Mouse (Mus musculus): ENCODE results near the gene Gm10229. TPM values are rescaled to one million over a fixed set of nuclear protein-coding genes. Genes with fewer than 3 reads are reported as not detected.
"Not testable (repeated sequence)": the region's sequence is repeated elsewhere in the genome, so short reads cannot be mapped to it uniquely, and the experiment has no call there.

The Gm10229 gene
- not detected for polyA plus RNA-seq (2012; fragmentation: generic; extraction: Trizol)
- long read RNA-seq, experiment 1, result 0 reads
- long read RNA-seq, experiment 2, result 0 reads

GRCm38 (mm10) chr16:89014984-89015383 is at the start of gene Gm10229:
Gm10229 (plus strand) TSS chr16:89015284.
- H3ac ChIP-seq (ENCODE audit: control insufficient read depth, insufficient read length, low read depth); H3K79me3 ChIP-seq (ENCODE audit: low read depth); H3K79me2 ChIP-seq (ENCODE audit: control insufficient read depth, insufficient read depth); H3K4me3 ChIP-seq (ENCODE audit: insufficient read depth, poor library complexity, severe bottlenecking); H3K36me3 ChIP-seq (ENCODE audit: control insufficient read depth, insufficient read depth); H3K27me3 ChIP-seq (ENCODE audit: control insufficient read depth, insufficient read depth, insufficient read length): not testable (repeated sequence)

GRCm38 (mm10) chr16:89010659-89011058 is 4.4 kb upstream of the Gm10229 start, which contains the start of gene Krtap22-2:
Krtap22-2 (minus strand) TSS chr16:89010759.
- no peak for TF ChIP-seq MAX (IDR thresholded peaks at IDR 0.05)
- TF ChIP-seq CEBPB (IDR thresholded peaks at IDR 0.05; ENCODE audit: low read depth), result no peak
- no peak for TF ChIP-seq USF1 (IDR thresholded peaks at IDR 0.05; ENCODE audit: low read depth)
- TF ChIP-seq FOSL1 (IDR thresholded peaks at IDR 0.05; ENCODE audit: insufficient read depth, low read length, poor library complexity, severe bottlenecking), result no peak
- TF ChIP-seq MYOD1 (IDR thresholded peaks at IDR 0.05; ENCODE audit: control insufficient read depth, insufficient read length, low read depth), result no peak
- no peak for TF ChIP-seq CTCF (IDR thresholded peaks at IDR 0.05; ENCODE audit: control insufficient read depth, insufficient read depth, insufficient read length)
- TF ChIP-seq MYOG (IDR thresholded peaks at IDR 0.05; ENCODE audit: control insufficient read depth, extremely low read depth, insufficient read length), result no peak
- Histone ChIP-seq H3K27me3 (ENCODE audit: control insufficient read depth, insufficient read depth, insufficient read length) (no peaks in the 10 kb centered on the region), H3K79me2 (ENCODE audit: control insufficient read depth, insufficient read depth) (no peaks in the 10 kb centered on the region), H3K79me3 (ENCODE audit: low read depth) (no peaks in the 10 kb centered on the region), H3K36me3 (ENCODE audit: control insufficient read depth, insufficient read depth) (no peaks in the 10 kb centered on the region), H3ac (ENCODE audit: control insufficient read depth, insufficient read length, low read depth) (no peak within 1 kb of the TSS), H3K4me3 (ENCODE audit: insufficient read depth, poor library complexity, severe bottlenecking) (no peak within 1 kb of the TSS)

GRCm38 (mm10) chr16:89013973-89014372 is 1.1 kb upstream of the Gm10229 start:
- no peaks in the 10 kb centered on the region for H3K36me3 ChIP-seq (ENCODE audit: control insufficient read depth, insufficient read depth)
- H3K27me3 ChIP-seq (ENCODE audit: control insufficient read depth, insufficient read depth, insufficient read length), result no peaks in the 10 kb centered on the region
- H3ac ChIP-seq (ENCODE audit: control insufficient read depth, insufficient read length, low read depth), result no peak overlapping the region
- no peaks in the 10 kb centered on the region for H3K79me3 ChIP-seq (ENCODE audit: low read depth)
- no peaks in the 10 kb centered on the region for H3K79me2 ChIP-seq (ENCODE audit: control insufficient read depth, insufficient read depth)
- no peak for TF ChIP-seq FOSL1 (IDR thresholded peaks at IDR 0.05; ENCODE audit: insufficient read depth, low read length, poor library complexity, severe bottlenecking)
- no peak for TF ChIP-seq MYOG (IDR thresholded peaks at IDR 0.05; ENCODE audit: control insufficient read depth, extremely low read depth, insufficient read length)
- TF ChIP-seq MYOD1 (IDR thresholded peaks at IDR 0.05; ENCODE audit: control insufficient read depth, insufficient read length, low read depth), result no peak
- no peak for TF ChIP-seq MAX (IDR thresholded peaks at IDR 0.05)
- TF ChIP-seq CEBPB (IDR thresholded peaks at IDR 0.05; ENCODE audit: low read depth), result no peak
- no peak for TF ChIP-seq USF1 (IDR thresholded peaks at IDR 0.05; ENCODE audit: low read depth)
- TF ChIP-seq CTCF (IDR thresholded peaks at IDR 0.05; ENCODE audit: control insufficient read depth, insufficient read depth, insufficient read length), result no peak
- H3K4me3 ChIP-seq (ENCODE audit: insufficient read depth, poor library complexity, severe bottlenecking), result no peak overlapping the region

DNA sequence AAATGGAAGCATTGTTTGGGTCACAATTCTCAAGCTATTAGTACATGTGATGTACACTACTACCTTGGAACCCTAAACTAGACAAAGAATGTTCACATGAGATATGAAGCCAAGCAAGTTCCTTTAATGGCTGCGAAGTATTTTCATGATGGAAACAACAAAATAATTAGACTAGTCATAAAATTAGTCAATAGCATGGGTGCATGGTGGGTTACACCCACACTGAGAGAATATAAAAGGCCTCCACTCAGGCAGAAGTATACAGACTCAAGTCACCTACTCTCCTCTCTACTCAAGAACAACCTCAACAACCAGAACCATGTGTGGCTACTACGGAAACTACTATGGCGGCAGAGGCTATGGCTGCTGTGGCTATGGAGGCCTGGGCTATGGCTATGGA is 16.3 kb downstream of the Gm10229 start, which contains the start of gene Krtap6-1:
Gene Krtap6-1, plus strand, starts transcription at position 301 of the 400 bp plus-strand sequence.
- H3K79me2 ChIP-seq (ENCODE audit: control insufficient read depth, insufficient read depth); H3K27me3 ChIP-seq (ENCODE audit: control insufficient read depth, insufficient read depth, insufficient read length): not testable (repeated sequence)

DNA sequence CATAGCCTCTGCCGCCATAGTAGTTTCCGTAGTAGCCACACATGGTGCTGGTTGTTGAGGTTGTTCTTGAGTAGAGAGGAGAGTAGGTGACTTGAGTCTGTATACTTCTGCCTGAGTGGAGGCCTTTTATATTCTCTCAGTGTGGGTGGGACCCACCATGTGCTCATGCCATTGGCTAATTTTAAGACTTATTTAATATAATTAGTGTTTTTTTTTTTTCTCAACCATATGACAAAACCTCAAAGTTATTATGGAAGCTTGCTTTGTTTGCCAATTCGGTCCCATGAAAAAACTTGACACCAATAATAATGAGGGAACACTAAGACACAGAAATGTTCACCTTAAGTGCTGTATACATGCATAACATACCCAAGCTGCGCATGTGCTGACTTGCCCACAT is 26.3 kb downstream of the Gm10229 start, which contains the start of gene Gm10228:
Gene Gm10228, minus strand, starts transcription at position 101 of the 400 bp plus-strand sequence.
- not testable (repeated sequence) for H3K79me3 ChIP-seq (ENCODE audit: low read depth); H3K4me3 ChIP-seq (ENCODE audit: insufficient read depth, poor library complexity, severe bottlenecking); H3K36me3 ChIP-seq (ENCODE audit: control insufficient read depth, insufficient read depth); H3K27me3 ChIP-seq (ENCODE audit: control insufficient read depth, insufficient read depth, insufficient read length); H3ac ChIP-seq (ENCODE audit: control insufficient read depth, insufficient read length, low read depth); H3K79me2 ChIP-seq (ENCODE audit: control insufficient read depth, insufficient read depth)

More for the DNA sequence above, 16.3 kb downstream of the Gm10229 start, which contains the start of gene Krtap6-1:
- H3K79me3 ChIP-seq (ENCODE audit: low read depth); H3K36me3 ChIP-seq (ENCODE audit: control insufficient read depth, insufficient read depth); H3ac ChIP-seq (ENCODE audit: control insufficient read depth, insufficient read length, low read depth); H3K4me3 ChIP-seq (ENCODE audit: insufficient read depth, poor library complexity, severe bottlenecking): not testable (repeated sequence)

DNA sequence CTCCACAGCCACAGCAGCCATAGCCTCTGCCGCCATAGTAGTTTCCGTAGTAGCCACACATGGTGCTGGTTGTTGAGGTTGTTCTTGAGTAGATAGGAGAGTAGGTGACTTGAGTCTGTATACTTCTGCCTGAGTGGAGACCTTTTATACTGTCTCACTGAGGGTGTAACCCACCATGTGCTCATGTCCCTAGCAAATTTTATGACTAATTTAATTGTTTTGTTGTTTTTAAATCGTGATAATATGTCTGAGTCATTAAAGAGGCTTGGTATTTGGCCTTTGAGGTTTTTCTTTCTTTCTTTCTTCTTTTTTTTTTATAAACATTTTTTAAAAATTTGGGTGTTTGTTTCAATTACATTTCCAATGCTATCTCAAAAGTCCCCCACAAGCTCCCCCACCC is 32.7 kb downstream of the Gm10229 start, which contains the start of gene Krtap6-5:
Gene Krtap6-5, minus strand, starts transcription at position 101 of the 400 bp plus-strand sequence.
- Histone ChIP-seq H3ac (ENCODE audit: control insufficient read depth, insufficient read length, low read depth) (no peak within 1 kb of the TSS), H3K4me3 (ENCODE audit: insufficient read depth, poor library complexity, severe bottlenecking) (no peak within 1 kb of the TSS), H3K79me2 (ENCODE audit: control insufficient read depth, insufficient read depth) (no peaks in the 10 kb centered on the region), H3K36me3 (ENCODE audit: control insufficient read depth, insufficient read depth) (no peaks in the 10 kb centered on the region), H3K27me3 (ENCODE audit: control insufficient read depth, insufficient read depth, insufficient read length) (no peaks in the 10 kb centered on the region), H3K79me3 (ENCODE audit: low read depth) (no peaks in the 10 kb centered on the region)
- TF ChIP-seq MAX (IDR thresholded peaks at IDR 0.05), result no peak
- no peak for TF ChIP-seq MYOG (IDR thresholded peaks at IDR 0.05; ENCODE audit: control insufficient read depth, extremely low read depth, insufficient read length)
- no peak for TF ChIP-seq CTCF (IDR thresholded peaks at IDR 0.05; ENCODE audit: control insufficient read depth, insufficient read depth, insufficient read length)
- TF ChIP-seq USF1 (IDR thresholded peaks at IDR 0.05; ENCODE audit: low read depth), result no peak
- no peak for TF ChIP-seq CEBPB (IDR thresholded peaks at IDR 0.05; ENCODE audit: low read depth)
- no peak for TF ChIP-seq FOSL1 (IDR thresholded peaks at IDR 0.05; ENCODE audit: insufficient read depth, low read length, poor library complexity, severe bottlenecking)
- TF ChIP-seq MYOD1 (IDR thresholded peaks at IDR 0.05; ENCODE audit: control insufficient read depth, insufficient read length, low read depth), result no peak

DNA sequence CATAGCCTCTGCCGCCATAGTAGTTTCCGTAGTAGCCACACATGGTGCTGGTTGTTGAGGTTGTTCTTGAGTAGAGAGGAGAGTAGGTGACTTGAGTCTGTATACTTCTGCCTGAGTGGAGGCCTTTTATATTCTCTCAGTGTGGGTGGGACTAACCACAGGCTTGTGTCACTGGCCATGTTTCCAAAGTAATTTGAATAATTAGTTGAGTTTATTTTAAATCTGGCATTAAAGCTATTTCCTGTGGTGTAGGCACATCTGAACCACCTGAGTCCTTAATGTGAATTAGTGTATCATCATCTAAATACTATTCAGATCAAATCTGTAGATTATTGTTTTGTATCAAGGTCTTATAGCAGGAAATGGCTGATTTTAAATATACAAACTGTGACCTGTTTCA is 48.8 kb downstream of the Gm10229 start, which contains the start of gene 1110025L11Rik:
Gene 1110025L11Rik, minus strand, starts transcription at position 101 of the 400 bp plus-strand sequence.
- H3K79me2 ChIP-seq (ENCODE audit: control insufficient read depth, insufficient read depth); H3K27me3 ChIP-seq (ENCODE audit: control insufficient read depth, insufficient read depth, insufficient read length); H3K36me3 ChIP-seq (ENCODE audit: control insufficient read depth, insufficient read depth); H3ac ChIP-seq (ENCODE audit: control insufficient read depth, insufficient read length, low read depth); H3K79me3 ChIP-seq (ENCODE audit: low read depth); H3K4me3 ChIP-seq (ENCODE audit: insufficient read depth, poor library complexity, severe bottlenecking): not testable (repeated sequence)

Other genes starting within 250 kb of the Gm10229 start
- gene 2310057N15Rik, start 241.1 kb upstream of the Gm10229 start, polyA plus RNA-seq (2012; fragmentation: generic; extraction: Trizol), result not detected
- not detected for gene Gm5965, start 237.4 kb upstream of the Gm10229 start, polyA plus RNA-seq (2012; fragmentation: generic; extraction: Trizol)
- not detected for gene Gm20741, start 203.1 kb upstream of the Gm10229 start, polyA plus RNA-seq (2012; fragmentation: generic; extraction: Trizol)
- not detected for gene Krtap15, start 195.1 kb upstream of the Gm10229 start, polyA plus RNA-seq (2012; fragmentation: generic; extraction: Trizol)
- not detected for gene Krtap14, start 189.1 kb upstream of the Gm10229 start, polyA plus RNA-seq (2012; fragmentation: generic; extraction: Trizol)
- gene Krtap19-1, start 145.9 kb upstream of the Gm10229 start, polyA plus RNA-seq (2012; fragmentation: generic; extraction: Trizol), result not detected
- not detected for gene Krtap19-2, start 141.0 kb upstream of the Gm10229 start, polyA plus RNA-seq (2012; fragmentation: generic; extraction: Trizol)
- not detected for gene Krtap19-3, start 137.2 kb upstream of the Gm10229 start, polyA plus RNA-seq (2012; fragmentation: generic; extraction: Trizol)
- gene Krtap19-4, start 130.2 kb upstream of the Gm10229 start, polyA plus RNA-seq (2012; fragmentation: generic; extraction: Trizol), result not detected
- not detected for gene Krtap19-5, start 118.8 kb upstream of the Gm10229 start, polyA plus RNA-seq (2012; fragmentation: generic; extraction: Trizol)
- gene Krtap19-9b, start 83.0 kb upstream of the Gm10229 start, polyA plus RNA-seq (2012; fragmentation: generic; extraction: Trizol), result not detected
- not detected for gene Krtap16-3, start 52.4 kb upstream of the Gm10229 start, polyA plus RNA-seq (2012; fragmentation: generic; extraction: Trizol)
- gene Krtap22-2, start 4.5 kb upstream of the Gm10229 start, polyA plus RNA-seq (2012; fragmentation: generic; extraction: Trizol), result not detected
- gene Krtap6-1, start 16.4 kb downstream of the Gm10229 start, polyA plus RNA-seq (2012; fragmentation: generic; extraction: Trizol), result not detected
- not detected for gene Gm10228, start 26.2 kb downstream of the Gm10229 start, polyA plus RNA-seq (2012; fragmentation: generic; extraction: Trizol)
- gene Krtap6-5, start 32.6 kb downstream of the Gm10229 start, polyA plus RNA-seq (2012; fragmentation: generic; extraction: Trizol), result not detected
- not detected for gene 1110025L11Rik, start 48.7 kb downstream of the Gm10229 start, polyA plus RNA-seq (2012; fragmentation: generic; extraction: Trizol)
- not detected for gene Krtap6-3, start 68.7 kb downstream of the Gm10229 start, polyA plus RNA-seq (2012; fragmentation: generic; extraction: Trizol)
- gene Gm6358, start 125.6 kb downstream of the Gm10229 start, polyA plus RNA-seq (2012; fragmentation: generic; extraction: Trizol), result not detected
- gene Gm10061, start 135.8 kb downstream of the Gm10229 start, polyA plus RNA-seq (2012; fragmentation: generic; extraction: Trizol), result not detected
- not detected for gene Gm9789, start 142.7 kb downstream of the Gm10229 start, polyA plus RNA-seq (2012; fragmentation: generic; extraction: Trizol)
- gene Gm7735, start 154.2 kb downstream of the Gm10229 start, polyA plus RNA-seq (2012; fragmentation: generic; extraction: Trizol), result not detected
- gene 1110057P08Rik, start 159.5 kb downstream of the Gm10229 start, polyA plus RNA-seq (2012; fragmentation: generic; extraction: Trizol), result not detected
- gene Krtap20-2, start 190.6 kb downstream of the Gm10229 start, polyA plus RNA-seq (2012; fragmentation: generic; extraction: Trizol), result not detected